Comparison of ENCODE assay signal across 16 mouse cellular contexts in the genomic region with DNA sequence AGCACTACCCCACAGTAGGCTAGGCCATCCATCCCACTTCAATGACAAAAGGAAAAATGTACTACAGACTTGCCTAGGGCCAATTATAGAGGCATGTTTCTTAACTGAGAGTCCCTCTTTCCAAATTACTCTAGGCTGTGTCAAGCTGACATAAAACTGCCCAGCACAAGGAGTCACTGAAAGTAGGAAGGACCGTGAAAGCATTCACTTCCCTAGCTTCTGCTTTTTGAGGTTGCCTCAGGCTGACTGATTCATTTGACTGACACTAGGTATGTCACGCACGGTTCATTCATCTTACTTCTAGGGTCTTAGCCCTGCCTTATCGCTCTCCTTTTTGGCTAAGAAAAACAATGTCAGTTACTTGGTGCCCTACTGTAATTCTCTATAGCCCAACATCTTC.
"Had no signal": no experiment of that assay in that cellular context is flagged by ENCODE, and none has a peak within 500 bp of the region (broad histone marks: within the 10 kb centered on the region; RNA-seq: fewer than 3 reads in every experiment).

No protein-coding gene starts in this region.

- H3K4me2 ChIP-seq: liver, embryonic 13.5 days; midbrain, embryonic 12.5 days; midbrain, embryonic 15.5 days; neural tube, embryonic 13.5 days; stomach, embryonic 15.5 days had no signal

- H3K9me3 ChIP-seq: midbrain, embryonic 12.5 days; stomach, embryonic 15.5 days had no signal

- H3K27me3 ChIP-seq: liver, embryonic 13.5 days; midbrain, embryonic 15.5 days; neural tube, embryonic 13.5 days; stomach, embryonic 15.5 days had no signal

- DNase-seq: kidney, adult 18-20 months; kidney, adult 9 months; kidney, postnatal 14 days; kidney, postnatal 4 days; liver, embryonic 13.5 days; lung, adult 2 months; lung, postnatal 14 days; retina, postnatal 1 day; right cerebral cortex, postnatal 25 days; spleen, adult 18-20 months; thymus, postnatal 25 days had no signal

- H3K27ac ChIP-seq: liver, embryonic 13.5 days; midbrain, embryonic 12.5 days; midbrain, embryonic 15.5 days; neural tube, embryonic 13.5 days; stomach, embryonic 15.5 days had no signal

- H3K9ac ChIP-seq: liver, embryonic 13.5 days; midbrain, embryonic 12.5 days; midbrain, embryonic 15.5 days; neural tube, embryonic 13.5 days; stomach, embryonic 15.5 days had no signal

- H3K4me1 ChIP-seq: liver, embryonic 13.5 days; neural tube, embryonic 13.5 days; stomach, embryonic 15.5 days had no signal

- H3K36me3 ChIP-seq: liver, embryonic 13.5 days; midbrain, embryonic 12.5 days; midbrain, embryonic 15.5 days; neural tube, embryonic 13.5 days; stomach, embryonic 15.5 days had no signal

- H3K4me3 ChIP-seq: liver, embryonic 13.5 days; midbrain, embryonic 12.5 days; midbrain, embryonic 15.5 days; myocyte; neural tube, embryonic 13.5 days; stomach, embryonic 15.5 days had no signal
